Mouse (Mus musculus): ENCODE results near the gene Pelp1. TPM values are rescaled to one million over a fixed set of nuclear protein-coding genes. Genes with fewer than 3 reads are reported as not detected.

Gene Pelp1
- total RNA-seq (2021) = 10 to 100 TPM; 17.9 to 21.1 TPM

GRCm38 (mm10) chr11:70409594-70410296 is at the start of gene Pelp1:
Gene Pelp1 (minus strand): TSS chr11:70410031.
- peak; percentile 73 for DNase-seq (ENCODE audit: low spot score)
- intact Hi-C loops (cut with DNase I) = no loop called here

DNA sequence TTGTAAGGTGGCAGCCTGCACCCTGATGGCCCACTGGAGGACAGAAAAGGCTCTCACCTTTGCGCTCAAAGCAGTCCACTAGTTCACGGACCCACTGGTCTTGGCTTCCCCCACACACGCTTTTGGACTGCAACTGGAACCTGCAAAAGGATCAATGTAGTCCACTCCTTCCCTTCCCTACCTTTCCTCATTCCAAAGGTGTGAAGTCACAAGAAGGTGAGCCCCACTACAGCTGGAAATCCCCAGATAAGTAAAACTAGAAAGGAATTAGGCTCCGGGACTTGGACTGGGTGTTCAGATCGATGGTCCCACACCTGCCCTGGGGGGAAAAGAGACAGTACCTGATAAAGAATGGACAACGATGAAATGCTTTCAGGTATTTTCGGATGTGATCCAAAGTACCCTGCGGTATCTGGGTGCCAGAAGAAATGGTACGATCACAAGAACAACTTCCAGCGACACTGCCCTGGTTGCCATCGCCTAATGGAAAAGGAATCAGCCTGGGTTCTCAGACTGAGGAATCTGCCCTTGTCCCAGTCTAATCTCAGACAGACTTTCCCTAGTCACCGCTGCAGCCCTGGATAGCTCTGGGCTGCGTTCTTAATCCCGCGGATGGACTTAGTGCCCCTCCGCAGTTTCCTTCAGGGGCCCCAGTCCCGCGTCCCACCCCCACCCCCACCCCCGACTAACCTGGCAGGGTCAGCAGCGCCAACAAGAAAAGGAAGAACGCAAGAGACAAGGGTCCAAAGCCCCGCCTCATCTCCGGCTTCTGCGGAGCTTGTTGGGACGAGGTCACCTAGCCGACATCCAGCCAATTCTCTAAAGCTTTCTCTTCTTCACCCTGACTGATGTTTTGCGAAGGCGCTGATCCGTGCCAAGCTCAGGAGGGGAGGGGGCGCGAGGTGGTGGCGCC is 49.1 kb upstream of the Pelp1 start, which contains the start of gene Zmynd15:
Zmynd15 (plus strand) TSS at position 746 of the 913 bp plus-strand sequence.
- no peak for DNase-seq (ENCODE audit: low spot score)
- intact Hi-C loops (cut with DNase I) = loop anchor here (2.0 kb wide), 1 partner anchor 42 kb away; no protein-coding TSS in a partner anchor

- no peak for DNase-seq (ENCODE audit: low spot score)
- intact Hi-C loops (cut with DNase I) = loop anchor here (2.0 kb wide), 1 partner anchor 53 kb away; no protein-coding TSS in a partner anchor
Measured at GRCm38 (mm10) chr11:70453261-70454044, 43.6 kb upstream of the Pelp1 start.

- peak; percentile 96 for DNase-seq (ENCODE audit: low spot score)
- intact Hi-C loops (cut with DNase I) = loop anchor here (2.0 kb wide), 1 partner anchor 55 kb away; no protein-coding TSS in a partner anchor
Measured at GRCm38 (mm10) chr11:70451797-70452498, 42.1 kb upstream of the Pelp1 start, which contains the start of gene Med11. Gene Med11 (plus strand): TSS chr11:70451919.

- DNase-seq (ENCODE audit: low spot score) = no peak
- intact Hi-C loops (cut with DNase I) = loop anchor here (1.0 kb wide), 1 partner anchor 18 kb away; no protein-coding TSS in a partner anchor
Measured at GRCm38 (mm10) chr11:70450926-70451325, 41.1 kb upstream of the Pelp1 start.

GRCm38 (mm10) chr11:70447373-70447772 is 37.5 kb upstream of the Pelp1 start:
- intact Hi-C loops (cut with DNase I) = no loop called here
- no peak for DNase-seq (ENCODE audit: low spot score)

GRCm38 (mm10) chr11:70446756-70447155 is 36.9 kb upstream of the Pelp1 start:
- intact Hi-C loops (cut with DNase I) = no loop called here
- DNase-seq (ENCODE audit: low spot score) = no peak

GRCm38 (mm10) chr11:70444667-70445066 is 34.8 kb upstream of the Pelp1 start:
- intact Hi-C loops (cut with DNase I) = no loop called here
- DNase-seq (ENCODE audit: low spot score) = no peak

GRCm38 (mm10) chr11:70443964-70444363 is 34.1 kb upstream of the Pelp1 start:
- intact Hi-C loops (cut with DNase I) = no loop called here
- DNase-seq (ENCODE audit: low spot score) = no peak

DNA sequence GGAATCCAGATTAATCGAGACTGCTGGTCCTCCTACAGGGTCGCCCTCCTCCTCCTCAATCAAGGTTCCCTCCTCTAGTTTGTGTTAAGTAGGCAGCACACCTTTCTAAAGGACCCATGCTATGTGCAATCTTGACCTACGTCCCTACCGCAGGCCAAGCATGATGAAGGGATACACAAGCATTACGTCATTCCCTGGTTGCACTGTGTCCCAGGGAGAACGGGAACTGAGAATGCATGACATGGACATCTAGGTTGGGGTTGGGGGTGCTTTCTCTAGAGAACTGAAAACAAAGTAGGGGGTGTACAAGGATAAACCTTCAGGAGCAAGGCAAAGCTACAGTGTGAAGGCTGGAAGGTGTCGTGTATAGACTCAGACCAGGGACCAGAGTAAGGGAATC is 32.1 kb upstream of the Pelp1 start:
- no peak for DNase-seq (ENCODE audit: low spot score)
- intact Hi-C loops (cut with DNase I) = no loop called here

DNA sequence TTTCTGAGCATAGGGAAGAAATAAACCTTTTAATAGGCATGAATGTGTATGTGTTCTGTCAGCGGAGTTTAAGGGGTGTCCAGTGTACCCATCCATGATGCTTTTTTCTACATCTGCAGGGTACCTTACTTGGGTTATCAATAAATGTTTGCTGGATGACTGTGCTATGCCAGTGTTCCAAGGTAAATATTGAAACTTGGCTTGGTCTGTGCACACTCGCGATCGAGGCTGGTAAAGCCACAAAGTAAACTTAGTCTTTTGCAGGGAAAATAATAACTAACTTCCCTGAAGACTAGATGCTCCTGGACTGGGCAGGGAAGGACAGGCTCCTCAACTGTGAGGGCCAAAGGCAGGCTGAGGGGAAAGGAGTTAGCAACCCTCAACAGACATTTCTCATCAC is 30.8 kb upstream of the Pelp1 start:
- intact Hi-C loops (cut with DNase I) = no loop called here
- DNase-seq (ENCODE audit: low spot score) = no peak

GRCm38 (mm10) chr11:70438728-70439374 is 29.0 kb upstream of the Pelp1 start:
- intact Hi-C loops (cut with DNase I) = no loop called here
- no peak for DNase-seq (ENCODE audit: low spot score)

GRCm38 (mm10) chr11:70437426-70437825 is 27.6 kb upstream of the Pelp1 start:
- intact Hi-C loops (cut with DNase I) = no loop called here

DNA sequence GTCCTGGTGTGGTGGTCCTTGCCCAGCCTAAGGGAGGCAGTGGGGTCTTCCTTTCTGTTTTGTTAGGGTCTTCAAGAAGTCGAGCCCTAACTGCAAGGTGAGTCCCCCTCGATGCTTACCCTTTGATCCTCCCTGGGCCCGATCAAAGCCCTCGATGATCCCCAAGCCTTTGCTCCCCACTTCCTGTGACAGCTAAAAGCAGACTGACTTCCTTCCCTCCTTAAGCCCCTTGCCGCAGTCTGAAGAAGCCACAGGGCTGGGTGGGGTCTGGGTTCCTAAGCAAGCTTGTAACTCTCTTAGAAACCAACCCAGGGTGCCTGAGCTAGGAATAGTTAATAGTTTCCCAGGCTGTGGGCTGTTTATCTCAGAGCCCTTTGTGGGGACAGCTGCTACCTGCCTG is 25.6 kb upstream of the Pelp1 start:
- DNase-seq (ENCODE audit: low spot score) = no peak
- intact Hi-C loops (cut with DNase I) = no loop called here

More at GRCm38 (mm10) chr11:70437426-70437825, 27.6 kb upstream of the Pelp1 start:
- no peak for DNase-seq (ENCODE audit: low spot score)

- no peak for DNase-seq (ENCODE audit: low spot score)
- intact Hi-C loops (cut with DNase I) = loop anchor here (1.0 to 5.0 kb wide), 3 partner anchors 16 to 323 kb away; no protein-coding TSS in a partner anchor
Measured at GRCm38 (mm10) chr11:70433951-70434350, 24.1 kb upstream of the Pelp1 start.

GRCm38 (mm10) chr11:70433569-70433943 is 23.7 kb upstream of the Pelp1 start:
- intact Hi-C loops (cut with DNase I) = loop anchor here (1.0 to 5.0 kb wide), 3 partner anchors 17 to 324 kb away; no protein-coding TSS in a partner anchor
- no peak for DNase-seq (ENCODE audit: low spot score)

- intact Hi-C loops (cut with DNase I) = loop anchor here (1.0 to 5.0 kb wide), 3 partner anchors 17 to 324 kb away; no protein-coding TSS in a partner anchor
- DNase-seq (ENCODE audit: low spot score) = no peak
Measured at GRCm38 (mm10) chr11:70432895-70433568, 23.2 kb upstream of the Pelp1 start.
